Comparison of ENCODE assay signal across 19 mouse cellular contexts in genomic region chr15:4387774-4388173, GRCm38 (mm10). TPM values are rescaled to one million over a fixed set of nuclear protein-coding genes. Genes with fewer than 3 reads are reported as not detected.
DNase-seq lines count a peak whose midpoint lies in the region; TF ChIP-seq lines count a peak whose summit lies in the region.
"Had no signal": no experiment of that assay in that cellular context is flagged by ENCODE, and none has a peak within 500 bp of the region (broad histone marks: within the 10 kb centered on the region; RNA-seq: fewer than 3 reads in every experiment).

No protein-coding gene starts in this region.

- no peaks in the 10 kb centered on the region for H3K27me3 ChIP-seq in CH12.LX (replicated peaks)

- no peaks in the 10 kb centered on the region for H3K36me3 ChIP-seq in CH12.LX (replicated peaks in 1 of 2; ENCODE audit: control insufficient read depth in 1 of 2, insufficient read depth in 1 of 2, low read length in 1 of 2)
- H3K36me3 ChIP-seq: G1E had no signal

- dilution Hi-C loops in CH12.LX (cut with MboI; ENCODE audit: extremely low pct_ligation_motif_present, extremely low pct_unique_long_range_greater_than_20kb, low sequenced_read_pairs), result no loop called here

- no peak overlapping the region for H3K9ac ChIP-seq in CH12.LX (ENCODE audit: insufficient read depth, low read depth)

- in situ Hi-C loops in CH12.LX (cut with MboI; ENCODE audit: low pct_ligation_motif_present, low pct_unique_long_range_greater_than_20kb, low sequenced_read_pairs), result no loop called here

- no peak for TF ChIP-seq POLR2A in CH12.LX (IDR thresholded peaks at IDR 0.05; ENCODE audit: low read depth, low read length)

- peak; percentile 33 for DNase-seq in CH12.LX (ENCODE audit: extremely low read depth)
- no peak for DNase-seq in layer of hippocampus, postnatal 36 days
- DNase-seq: adrenal gland, adult 2 months; adrenal gland, adult 8-10 months; adrenal gland, postnatal 10 days; adrenal gland, postnatal 14 days; adrenal gland, postnatal 25 days; adrenal gland, postnatal 36 days; B cell, adult 2 months; cerebellum, adult 11 months; cerebellum, adult 11-12 months; cerebellum, adult 18-20 months; cerebellum, adult 2 months; cerebellum, adult 8-10 months had no signal

- TF ChIP-seq RAD21 in CH12.LX (IDR thresholded peaks at IDR 0.05; ENCODE audit: low read depth, low read length), result no peak

- H3K4me1 ChIP-seq in CH12.LX (ENCODE audit: control insufficient read depth in 1 of 2, insufficient read depth in 2 of 2), result peaks cover 0 to 4% of the 10 kb centered on the region in 2 experiments; a peak in 1 of 4 replicates

- TF ChIP-seq EP300 in CH12.LX (IDR thresholded peaks at IDR 0.05; ENCODE audit: low read length), result peak; percentile 66

- no peak overlapping the region for H3K4me2 ChIP-seq in CH12.LX (ENCODE audit: insufficient read depth, low read depth, poor library complexity, severe bottlenecking)

- H3K4me3 ChIP-seq in CH12.LX (replicated peaks in 1 of 3; ENCODE audit: low read depth in 2 of 3, low read length in 2 of 3, poor library complexity in 1 of 3), result no peak overlapping the region

- H3K9me3 ChIP-seq in CH12.LX (replicated peaks; ENCODE audit: low read length), result no peaks in the 10 kb centered on the region
- H3K9me3 ChIP-seq: G1E had no signal

- no peak overlapping the region for H3K27ac ChIP-seq in CH12.LX (ENCODE audit: insufficient read depth, low read depth)

- H3K79me2 ChIP-seq in CH12.LX (replicated peaks; ENCODE audit: control insufficient read depth, extremely low read depth, insufficient read depth, poor library complexity, severe bottlenecking), result no peaks in the 10 kb centered on the region

- TF ChIP-seq CTCF in CH12.LX (conservative IDR thresholded peaks at IDR 0.05 in 1 of 2, IDR thresholded peaks at IDR 0.05 in 1 of 2; ENCODE audit: low read depth in 2 of 2, low read length in 2 of 2), result no peak

TF ChIP-seq in CH12.LX, 34 proteins besides CTCF, POLR2A, EP300 and RAD21:
- TF ChIP-seq USF1 (IDR thresholded peaks at IDR 0.05; ENCODE audit: low read depth, low read length) (no peak), BHLHE40 (IDR thresholded peaks at IDR 0.05; ENCODE audit: low read depth, low read length) (no peak), TCF12 (IDR thresholded peaks at IDR 0.05; ENCODE audit: low read depth, low read length) (no peak), MXI1 (IDR thresholded peaks at IDR 0.05; ENCODE audit: low read depth, low read length) (no peak), PAX5 (IDR thresholded peaks at IDR 0.05; ENCODE audit: low read length) (no peak), JUND (conservative IDR thresholded peaks at IDR 0.05; ENCODE audit: low read depth, low read length) (peak; percentile 76), UBTF (IDR thresholded peaks at IDR 0.05; ENCODE audit: low read depth, low read length) (no peak), MYC (IDR thresholded peaks at IDR 0.05; ENCODE audit: low read depth, low read length) (no peak), MAFK (IDR thresholded peaks at IDR 0.05; ENCODE audit: insufficient replicate concordance, low read length) (no peak), KAT2A (IDR thresholded peaks at IDR 0.05; ENCODE audit: insufficient replicate concordance, low read length) (no peak), ZC3H11A (IDR thresholded peaks at IDR 0.05; ENCODE audit: low read depth, low read length) (no peak), NELFE (IDR thresholded peaks at IDR 0.05; ENCODE audit: low read depth, low read length) (no peak), MAZ (IDR thresholded peaks at IDR 0.05; ENCODE audit: low read depth, low read length) (no peak), IRF4 (IDR thresholded peaks at IDR 0.05; ENCODE audit: low read depth, low read length) (peak; percentile 63; the same call in 1 of the 2 replicates), JUN (IDR thresholded peaks at IDR 0.05; ENCODE audit: insufficient read depth, low read depth, low read length) (peak; percentile 48; the same call in 1 of the 2 replicates)

RNA-seq across cellular contexts. Expression of gene Plcxd3, which starts 12.5 kb away (rescaled TPM):
- 0.08 TPM in 2 replicates for total RNA-seq in CH12.LX (2012; rRNA removed)
- not detected in 2 replicates for total RNA-seq in CH12.LX (2014; rRNA removed)
- not detected in 2 replicates for polyA plus RNA-seq in CH12.LX (2012; ENCODE audit: insufficient read length, low read depth)
- 10 to 100 TPM; 21.5 to 23.2 TPM for total RNA-seq in layer of hippocampus, postnatal 36 days (2021)
- total RNA-seq: MEL had no signal
- polyA plus RNA-seq: activated CD4-positive, CD25-positive, alpha-beta regulatory T cell, adult 4 months; C2C12; G1E; Patski had no signal

Comparison
In these comparisons a context has a peak if more than half of its experiments do, and no peak if none do; other contexts are left out.
1. RNA of gene Plcxd3, which starts 12.5 kb away (total RNA-seq): 21.5 to 23.2 TPM in layer of hippocampus, postnatal 36 days; 0.08 TPM in CH12.LX; every median in the first group is over 10 times any median in the second.